Mouse (Mus musculus) cerebellum, adult 18-20 months (tissue): ENCODE results near the gene Cxxc4.
A peak's percentile ranks its signal among the peaks of the same experiment; 100 is the strongest.
"Not testable (repeated sequence)": the region's sequence is repeated elsewhere in the genome, so short reads cannot be mapped to it uniquely, and the experiment has no call there.

Experiments
- DNase-seq, 2 experiments: peaks; one replicate each; pipeline ENCODE4 v3.0.0; 2021

Cxxc4 gene

GRCm38 (mm10) chr3:134236414-134237112, at the start of gene Cxxc4:
Cxxc4 (plus strand) TSS chr3:134236484.
- peak in 1 of 2 experiments; percentile 14 for DNase-seq

- no peak for DNase-seq
Measured at GRCm38 (mm10) chr3:134188979-134189946, 47.0 kb upstream of the Cxxc4 start.

- no peak for DNase-seq
Measured at GRCm38 (mm10) chr3:134190046-134190445, 46.2 kb upstream of the Cxxc4 start.

- no peak for DNase-seq
Measured at GRCm38 (mm10) chr3:134199892-134200291, 36.4 kb upstream of the Cxxc4 start.

GRCm38 (mm10) chr3:134206624-134207023, 29.7 kb upstream of the Cxxc4 start:
- no peak for DNase-seq

- DNase-seq, result no peak
Measured at GRCm38 (mm10) chr3:134210950-134211349, 25.3 kb upstream of the Cxxc4 start.

GRCm38 (mm10) chr3:134219881-134220280, 16.4 kb upstream of the Cxxc4 start:
- DNase-seq, result not testable (repeated sequence)

GRCm38 (mm10) chr3:134221002-134221401, 15.3 kb upstream of the Cxxc4 start:
- no peak for DNase-seq

- no peak for DNase-seq
Measured at GRCm38 (mm10) chr3:134222593-134222992, 13.7 kb upstream of the Cxxc4 start.

- no peak for DNase-seq
Measured at GRCm38 (mm10) chr3:134223956-134224355, 12.3 kb upstream of the Cxxc4 start.

- no peak for DNase-seq
Measured at GRCm38 (mm10) chr3:134225928-134226327, 10.4 kb upstream of the Cxxc4 start.

GRCm38 (mm10) chr3:134232753-134233152, 3.5 kb upstream of the Cxxc4 start:
- DNase-seq, result no peak

GRCm38 (mm10) chr3:134235491-134236413, 532 bp upstream of the Cxxc4 start:
- DNase-seq, result peak; percentile 88 to 90

- peak; percentile 12 to 21 for DNase-seq
Measured at GRCm38 (mm10) chr3:134237113-134237805, 975 bp downstream of the Cxxc4 start.

GRCm38 (mm10) chr3:134238621-134239310, 2.5 kb downstream of the Cxxc4 start:
- DNase-seq, result peak in 1 of 2 experiments; percentile 26

GRCm38 (mm10) chr3:134239321-134239970, 3.2 kb downstream of the Cxxc4 start:
- DNase-seq, result peak; percentile 68 to 82

- peak; percentile 82 to 85 for DNase-seq
Measured at GRCm38 (mm10) chr3:134239971-134240717, 3.9 kb downstream of the Cxxc4 start.

GRCm38 (mm10) chr3:134240718-134241025, 4.4 kb downstream of the Cxxc4 start:
- DNase-seq, result peak in 1 of 2 experiments; percentile 40

- no peak for DNase-seq
Measured at GRCm38 (mm10) chr3:134243168-134243849, 7.0 kb downstream of the Cxxc4 start.

GRCm38 (mm10) chr3:134243850-134244247, 7.6 kb downstream of the Cxxc4 start:
- no peak for DNase-seq
